Mouse (Mus musculus) bone marrow macrophage, adult 2 months (primary cell): ENCODE data around the gene Hexim1.

Experiments used
- CTCF ChIP-seq: IDR thresholded peaks from 2 replicates; pipeline ENCODE4 v1.5.1; 2012; ENCODE audit warnings: low read depth, mild to moderate bottlenecking, low read length, moderate library complexity
- POLR2A ChIP-seq: IDR thresholded peaks from 2 replicates; pipeline ENCODE4 v1.6.1; 2012; ENCODE audit warnings: mild to moderate bottlenecking, low read depth, low read length, borderline replicate concordance

GRCm38 (mm10) chr11:103095801-103096200 lies 20.2 kb upstream of the Hexim1 start:
- TF ChIP-seq CTCF (no peak), POLR2A (no peak)
